Mouse (Mus musculus): Measurements from ENCODE around the gene Gsg1l.

- TF ChIP-seq CTCF (IDR thresholded peaks at IDR 0.05; ENCODE audit: low read depth): no peak
- no peak for TF ChIP-seq EP300 (IDR thresholded peaks at IDR 0.05; ENCODE audit: low read depth)
Measured at GRCm38 (mm10) chr7:126039847-126040246, 42.4 kb downstream of the Gsg1l start.

Data from liver, embryonic 14.5 days (tissue).